23 mouse cellular contexts compared by ENCODE assay signal in the genomic region with DNA sequence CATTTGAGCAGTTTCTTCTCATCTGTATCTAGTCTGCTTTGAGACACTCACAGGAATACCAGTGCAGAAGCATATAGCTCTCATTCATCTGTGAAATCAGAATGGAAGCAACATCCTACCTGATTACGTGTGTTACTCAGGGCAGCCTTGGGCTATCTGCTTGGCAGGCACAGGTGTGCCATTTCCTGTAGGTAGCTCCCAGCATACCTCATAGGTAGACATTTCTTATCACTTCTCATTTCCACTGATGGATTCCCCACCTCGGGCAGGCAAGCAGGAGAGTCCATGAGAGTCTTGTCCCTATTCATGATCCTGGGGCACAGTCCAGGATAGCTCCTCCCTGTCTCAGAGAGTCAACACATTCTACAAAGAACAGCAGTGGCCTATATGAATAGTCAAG.
DNase-seq lines count a peak whose midpoint lies in the region; ATAC-seq and TF ChIP-seq lines count a peak whose summit lies in the region.
"Had no signal": no experiment of that assay in that cellular context is flagged by ENCODE, and none has a peak within 500 bp of the region (broad histone marks: within the 10 kb centered on the region; RNA-seq: fewer than 3 reads in every experiment).

No protein-coding gene starts in this region.

- no peak overlapping the region for H3K27ac ChIP-seq in stomach, embryonic 14.5 days (ENCODE audit: low read length)
- H3K27ac ChIP-seq in stomach, embryonic 15.5 days: no peak overlapping the region
- no peak overlapping the region for H3K27ac ChIP-seq in stomach, embryonic 16.5 days (ENCODE audit: low read length)
- no peak overlapping the region for H3K27ac ChIP-seq in stomach, postnatal 0 days (replicated peaks)
- H3K27ac ChIP-seq in kidney, embryonic 15.5 days: no peak overlapping the region

- DNase-seq in stomach, postnatal 0 days (ENCODE audit: low spot score): no peak
- no peak for DNase-seq in adrenal gland, adult (ENCODE audit: inconsistent age in 2 of 2, low spot score in 1 of 2)
- DNase-seq in gastrocnemius, postnatal 25 days: no peak
- DNase-seq in spleen, adult 18-20 months: no peak
- DNase-seq: adrenal gland, adult 2 months; adrenal gland, adult 8-10 months; adrenal gland, postnatal 10 days; adrenal gland, postnatal 14 days; adrenal gland, postnatal 25 days; adrenal gland, postnatal 36 days; B cell, adult 2 months; cerebellum, adult 11 months; cerebellum, adult 11-12 months; cerebellum, adult 18-20 months had no signal

- whole genome bisulfite sequencing in stomach, embryonic 14.5 days: 79% methylated on average over 2 of the region's 2 CpGs
- WGBS in stomach, embryonic 15.5 days: 80% methylated on average over 2 of the region's 2 CpGs
- WGBS in stomach, embryonic 16.5 days: 68% methylated on average over 2 of the region's 2 CpGs
- 51% methylated on average over 2 of the region's 2 CpGs for WGBS in stomach, postnatal 0 days
- 87% methylated on average over 2 of the region's 2 CpGs for WGBS in kidney, embryonic 15.5 days

- H3K9ac ChIP-seq in stomach, embryonic 14.5 days (replicated peaks; ENCODE audit: low read depth, low read length): no peak overlapping the region
- H3K9ac ChIP-seq in stomach, embryonic 15.5 days: no peak overlapping the region
- H3K9ac ChIP-seq in stomach, embryonic 16.5 days (ENCODE audit: low read length): no peak overlapping the region
- H3K9ac ChIP-seq in stomach, postnatal 0 days (ENCODE audit: low read length): no peak overlapping the region
- no peak overlapping the region for H3K9ac ChIP-seq in kidney, embryonic 15.5 days

- H3K4me3 ChIP-seq in stomach, embryonic 14.5 days (ENCODE audit: low read depth, low read length): no peak overlapping the region
- no peak overlapping the region for H3K4me3 ChIP-seq in stomach, embryonic 15.5 days (replicated peaks)
- H3K4me3 ChIP-seq in stomach, embryonic 16.5 days (replicated peaks; ENCODE audit: low read length): no peak overlapping the region
- H3K4me3 ChIP-seq in stomach, postnatal 0 days (ENCODE audit: low read depth, low read length): no peak overlapping the region
- H3K4me3 ChIP-seq in kidney, embryonic 15.5 days (replicated peaks): no peak overlapping the region

- ATAC-seq in stomach, embryonic 14.5 days (ENCODE audit: insufficient number of reproducible peaks, insufficient read depth, low FRiP score, low read depth): peak; percentile 58; the same call in 1 of the 2 replicates
- peak; percentile 65; the same call in 1 of the 2 replicates for ATAC-seq in stomach, embryonic 15.5 days (ENCODE audit: insufficient read depth, low FRiP score, low read depth)
- ATAC-seq in stomach, embryonic 16.5 days (ENCODE audit: insufficient read depth, low FRiP score): peak; percentile 33; the same call in 1 of the 2 replicates
- ATAC-seq in stomach, postnatal 0 days (ENCODE audit: low FRiP score, low TSS enrichment): peak; percentile 62
- no peak for ATAC-seq in kidney, embryonic 15.5 days (replicated peaks; ENCODE audit: low FRiP score)
- ATAC-seq: activated CD4-positive, CD25-positive, alpha-beta regulatory T cell, adult 4 months; CD4-positive, CD25-positive, alpha-beta regulatory T cell, adult 4 months; Patski had no signal

- no peaks in the 10 kb centered on the region for H3K36me3 ChIP-seq in stomach, embryonic 14.5 days (ENCODE audit: control insufficient read depth, insufficient read depth, low read length)
- no peaks in the 10 kb centered on the region for H3K36me3 ChIP-seq in stomach, embryonic 15.5 days
- no peaks in the 10 kb centered on the region for H3K36me3 ChIP-seq in stomach, embryonic 16.5 days (ENCODE audit: control insufficient read depth, insufficient read depth, low read length)
- H3K36me3 ChIP-seq in stomach, postnatal 0 days (ENCODE audit: control insufficient read depth, insufficient read depth, low read length): no peaks in the 10 kb centered on the region
- H3K36me3 ChIP-seq in kidney, embryonic 15.5 days: 0 out of 2 replicates have a peak, but pooled peaks cover 2% of the 10 kb centered on the region
- H3K36me3 ChIP-seq: G1E had no signal

- no peaks in the 10 kb centered on the region for H3K27me3 ChIP-seq in stomach, embryonic 14.5 days (ENCODE audit: control insufficient read depth, insufficient read depth, low read length)
- no peaks in the 10 kb centered on the region for H3K27me3 ChIP-seq in stomach, embryonic 15.5 days (replicated peaks)
- no peaks in the 10 kb centered on the region for H3K27me3 ChIP-seq in stomach, embryonic 16.5 days (ENCODE audit: control insufficient read depth, insufficient read depth, low read length)
- H3K27me3 ChIP-seq in stomach, postnatal 0 days (ENCODE audit: control insufficient read depth, insufficient read depth, low read length): no peaks in the 10 kb centered on the region
- no peaks in the 10 kb centered on the region for H3K27me3 ChIP-seq in kidney, embryonic 15.5 days
- H3K27me3 ChIP-seq: CH12.LX, Patski had no signal

- no peak for TF ChIP-seq EP300 in stomach, postnatal 0 days (optimal IDR thresholded peaks at IDR 0.05)

- no peaks in the 10 kb centered on the region for H3K9me3 ChIP-seq in stomach, embryonic 14.5 days (ENCODE audit: control insufficient read depth, low read depth, low read length)
- H3K9me3 ChIP-seq in stomach, embryonic 15.5 days: no peaks in the 10 kb centered on the region
- no peaks in the 10 kb centered on the region for H3K9me3 ChIP-seq in stomach, embryonic 16.5 days (replicated peaks; ENCODE audit: control insufficient read depth, low read length)
- H3K9me3 ChIP-seq in stomach, postnatal 0 days (ENCODE audit: control insufficient read depth, low read length): no peaks in the 10 kb centered on the region
- H3K9me3 ChIP-seq in kidney, embryonic 15.5 days (replicated peaks): no peaks in the 10 kb centered on the region
- H3K9me3 ChIP-seq: G1E had no signal

- peaks cover 5% of the 10 kb centered on the region for H3K4me1 ChIP-seq in stomach, embryonic 14.5 days (ENCODE audit: control insufficient read depth, insufficient read depth, low read length)
- H3K4me1 ChIP-seq in stomach, embryonic 15.5 days: peaks cover 8% of the 10 kb centered on the region; the same call in 1 of the 2 replicates
- peaks cover 4% of the 10 kb centered on the region; the same call in 1 of the 2 replicates for H3K4me1 ChIP-seq in stomach, embryonic 16.5 days (ENCODE audit: control insufficient read depth, insufficient read depth, low read length)
- H3K4me1 ChIP-seq in stomach, postnatal 0 days (replicated peaks; ENCODE audit: control insufficient read depth, insufficient read depth): no peaks in the 10 kb centered on the region
- no peaks in the 10 kb centered on the region for H3K4me1 ChIP-seq in kidney, embryonic 15.5 days

- no peak overlapping the region for H3K4me2 ChIP-seq in stomach, embryonic 14.5 days (replicated peaks; ENCODE audit: low read depth, low read length)
- no peak overlapping the region for H3K4me2 ChIP-seq in stomach, embryonic 15.5 days
- no peak overlapping the region for H3K4me2 ChIP-seq in stomach, embryonic 16.5 days (ENCODE audit: low read depth, low read length)
- no peak overlapping the region for H3K4me2 ChIP-seq in stomach, postnatal 0 days (replicated peaks; ENCODE audit: low read depth)
- H3K4me2 ChIP-seq in kidney, embryonic 15.5 days: no peak overlapping the region

- TF ChIP-seq CTCF in stomach, postnatal 0 days (IDR thresholded peaks at IDR 0.05; ENCODE audit: low read depth): no peak
